Mouse (Mus musculus) cerebellum, postnatal 25 days (tissue): ENCODE data around the gene Tspan15.

Experiments used
- DNase-seq, 2 experiments: peaks; one replicate each; pipeline ENCODE4 v3.0.0; 2021; ENCODE audit warnings: mixed read lengths in 2 of 2

The Tspan15 gene

GRCm38 (mm10) chr10:62225839-62226238 is 5.2 kb downstream of the Tspan15 start:
- no peak for DNase-seq

GRCm38 (mm10) chr10:62224231-62224630 is 6.8 kb downstream of the Tspan15 start:
- no peak for DNase-seq

- no peak for DNase-seq
These were observed 8.3 kb downstream of the Tspan15 start for GRCm38 (mm10) chr10:62222777-62223176.

GRCm38 (mm10) chr10:62221647-62222046 is 9.4 kb downstream of the Tspan15 start:
- DNase-seq: no peak

- DNase-seq: peak in 1 of 2 experiments; percentile 47
These were observed 10.1 kb downstream of the Tspan15 start for GRCm38 (mm10) chr10:62220732-62221514.

- no peak for DNase-seq
These were observed 12.3 kb downstream of the Tspan15 start for GRCm38 (mm10) chr10:62218789-62219172.

- DNase-seq: no peak
These were observed 12.8 kb downstream of the Tspan15 start for GRCm38 (mm10) chr10:62218044-62218788.

- DNase-seq: peak; percentile 33 to 35
These were observed 13.9 kb downstream of the Tspan15 start for GRCm38 (mm10) chr10:62217196-62217595.

- DNase-seq: peak; percentile 69 to 80
These were observed 14.5 kb downstream of the Tspan15 start for GRCm38 (mm10) chr10:62216595-62216994.

GRCm38 (mm10) chr10:62215633-62216032 is 15.4 kb downstream of the Tspan15 start:
- no peak for DNase-seq

- DNase-seq: no peak
These were observed 15.9 kb downstream of the Tspan15 start for GRCm38 (mm10) chr10:62215169-62215616.

- DNase-seq: no peak
These were observed 19.7 kb downstream of the Tspan15 start for GRCm38 (mm10) chr10:62211310-62211709.

- no peak for DNase-seq
These were observed 22.7 kb downstream of the Tspan15 start for GRCm38 (mm10) chr10:62208241-62208896.

- peak in 1 of 2 experiments; percentile 50 for DNase-seq
These were observed 28.5 kb downstream of the Tspan15 start for GRCm38 (mm10) chr10:62202574-62202973.

GRCm38 (mm10) chr10:62198891-62199290 is 32.2 kb downstream of the Tspan15 start:
- DNase-seq: no peak

GRCm38 (mm10) chr10:62197403-62197802 is 33.6 kb downstream of the Tspan15 start:
- no peak for DNase-seq

- no peak for DNase-seq
These were observed 35.7 kb downstream of the Tspan15 start for GRCm38 (mm10) chr10:62195376-62195775.

GRCm38 (mm10) chr10:62194946-62195345 is 36.1 kb downstream of the Tspan15 start:
- peak in 1 of 2 experiments; percentile 23 for DNase-seq

- DNase-seq: peak; percentile 33 to 49
These were observed 36.6 kb downstream of the Tspan15 start for GRCm38 (mm10) chr10:62194461-62194860.

GRCm38 (mm10) chr10:62194043-62194442 is 37.0 kb downstream of the Tspan15 start:
- peak; percentile 59 for DNase-seq

GRCm38 (mm10) chr10:62192701-62193157 is 38.3 kb downstream of the Tspan15 start:
- peak; percentile 91 for DNase-seq

GRCm38 (mm10) chr10:62190821-62191220 is 40.2 kb downstream of the Tspan15 start:
- no peak for DNase-seq

- DNase-seq: no peak
These were observed 41.1 kb downstream of the Tspan15 start for GRCm38 (mm10) chr10:62189910-62190309.
